Mouse (Mus musculus): ENCODE results near the gene Zfp771. TPM values are rescaled to one million over a fixed set of nuclear protein-coding genes. Genes with fewer than 3 reads are reported as not detected.

Zfp771 gene
- total RNA-seq, 1 experiment from 2014 or later = 0.57 TPM

GRCm38 (mm10) chr7:127273118-127273923 is 29.2 kb downstream of the Zfp771 start:
- no peak for ATAC-seq (replicated peaks; ENCODE audit: insufficient number of reproducible peaks, low FRiP score, low TSS enrichment, poor library complexity, severe bottlenecking)

GRCm38 (mm10) chr7:127273925-127274789 is 30.1 kb downstream of the Zfp771 start, which contains the start of gene Sephs2:
TSS of gene Sephs2 (minus strand) at chr7:127274055.
- ATAC-seq (replicated peaks; ENCODE audit: insufficient number of reproducible peaks, low FRiP score, low TSS enrichment, poor library complexity, severe bottlenecking) = peak; percentile 86

- ATAC-seq (replicated peaks; ENCODE audit: insufficient number of reproducible peaks, low FRiP score, low TSS enrichment, poor library complexity, severe bottlenecking) = no peak
Measured at GRCm38 (mm10) chr7:127276519-127276961, 32.5 kb downstream of the Zfp771 start.

GRCm38 (mm10) chr7:127278311-127278710 is 34.2 kb downstream of the Zfp771 start:
- peak; percentile 51; the same call in 1 of the 2 replicates for ATAC-seq (replicated peaks; ENCODE audit: insufficient number of reproducible peaks, low FRiP score, low TSS enrichment, poor library complexity, severe bottlenecking)

GRCm38 (mm10) chr7:127280092-127280491 is 36.0 kb downstream of the Zfp771 start:
- ATAC-seq (replicated peaks; ENCODE audit: insufficient number of reproducible peaks, low FRiP score, low TSS enrichment, poor library complexity, severe bottlenecking) = no peak

GRCm38 (mm10) chr7:127281114-127281513 is 37.0 kb downstream of the Zfp771 start:
- no peak for ATAC-seq (replicated peaks; ENCODE audit: insufficient number of reproducible peaks, low FRiP score, low TSS enrichment, poor library complexity, severe bottlenecking)

GRCm38 (mm10) chr7:127282190-127282589 is 38.1 kb downstream of the Zfp771 start:
- ATAC-seq (replicated peaks; ENCODE audit: insufficient number of reproducible peaks, low FRiP score, low TSS enrichment, poor library complexity, severe bottlenecking) = no peak

GRCm38 (mm10) chr7:127285154-127285553 is 41.1 kb downstream of the Zfp771 start:
- peak; percentile 60 for ATAC-seq (replicated peaks; ENCODE audit: insufficient number of reproducible peaks, low FRiP score, low TSS enrichment, poor library complexity, severe bottlenecking)

GRCm38 (mm10) chr7:127287940-127288339 is 43.9 kb downstream of the Zfp771 start:
- ATAC-seq (replicated peaks; ENCODE audit: insufficient number of reproducible peaks, low FRiP score, low TSS enrichment, poor library complexity, severe bottlenecking) = peak; percentile 84

- ATAC-seq (replicated peaks; ENCODE audit: insufficient number of reproducible peaks, low FRiP score, low TSS enrichment, poor library complexity, severe bottlenecking) = no peak
Measured at GRCm38 (mm10) chr7:127289306-127289705, 45.2 kb downstream of the Zfp771 start.

GRCm38 (mm10) chr7:127290142-127290541 is 46.1 kb downstream of the Zfp771 start:
- peak; percentile 61 for ATAC-seq (replicated peaks; ENCODE audit: insufficient number of reproducible peaks, low FRiP score, low TSS enrichment, poor library complexity, severe bottlenecking)

- ATAC-seq (replicated peaks; ENCODE audit: insufficient number of reproducible peaks, low FRiP score, low TSS enrichment, poor library complexity, severe bottlenecking) = peak; percentile 85
Measured at GRCm38 (mm10) chr7:127296098-127296497, 52.0 kb downstream of the Zfp771 start, which contains the start of gene Itgal. TSS of gene Itgal (plus strand) at chr7:127296260.

GRCm38 (mm10) chr7:127296786-127297555 is 52.9 kb downstream of the Zfp771 start:
- ATAC-seq (replicated peaks; ENCODE audit: insufficient number of reproducible peaks, low FRiP score, low TSS enrichment, poor library complexity, severe bottlenecking) = peak; percentile 49

GRCm38 (mm10) chr7:127297586-127298193 is 53.6 kb downstream of the Zfp771 start:
- no peak for ATAC-seq (replicated peaks; ENCODE audit: insufficient number of reproducible peaks, low FRiP score, low TSS enrichment, poor library complexity, severe bottlenecking)

Other genes with a start within 250 kb of the Zfp771 start
- gene Mvp, start 229.7 kb upstream of the Zfp771 start, total RNA-seq (2017) = 95.0 to 131 TPM (median 111 TPM) in 3 replicates
- gene Pagr1b, start 227.8 kb upstream of the Zfp771 start, total RNA-seq (2017) = 2.9 to 7.8 TPM (median 5.2 TPM) in 3 replicates
- gene Pagr1a, start 226.9 kb upstream of the Zfp771 start, total RNA-seq (2017) = 3.8 to 52.6 TPM (median 4.4 TPM) in 3 replicates
- gene Gm42742, start 223.2 kb upstream of the Zfp771 start, total RNA-seq (2017) = 6.4 to 36.5 TPM (median 36.3 TPM) in 3 replicates
- gene Prrt2, start 223.1 kb upstream of the Zfp771 start, total RNA-seq (2017) = not detected in 3 replicates
- gene Maz, start 217.2 kb upstream of the Zfp771 start, total RNA-seq (2017) = 16.7 to 36.3 TPM (median 30.1 TPM) in 3 replicates
- gene Kif22, start 201.8 kb upstream of the Zfp771 start, total RNA-seq (2017) = 0.85 to 3.7 TPM (median 0.97 TPM) in 3 replicates
- gene Zg16, start 156.9 kb upstream of the Zfp771 start, total RNA-seq (2017) = not detected in 3 replicates
- 34.3 to 52.4 TPM (median 39.3 TPM) in 3 replicates for gene AI467606, start 152.9 kb upstream of the Zfp771 start, total RNA-seq (2017)
- gene Qprt, start 122.0 kb upstream of the Zfp771 start, total RNA-seq (2017) = 5.1 to 16.1 TPM (median 9.1 TPM) in 3 replicates
- 1,218 to 1,278 TPM (median 1,233 TPM) in 3 replicates for gene Spn, start 106.5 kb upstream of the Zfp771 start, total RNA-seq (2017)
- gene Cd2bp2, start 48.2 kb upstream of the Zfp771 start, total RNA-seq (2017) = 48.7 to 89.2 TPM (median 59.8 TPM) in 3 replicates
- 52.5 to 106 TPM (median 85.1 TPM) in 3 replicates for gene Tbc1d10b, start 35.8 kb upstream of the Zfp771 start, total RNA-seq (2017)
- 8.7 to 33.8 TPM (median 15.4 TPM) in 3 replicates for gene Mylpf, start 35.4 kb upstream of the Zfp771 start, total RNA-seq (2017)
- gene Zfp553, start 11.2 kb upstream of the Zfp771 start, total RNA-seq (2017) = 3.9 to 9.8 TPM (median 5.7 TPM) in 3 replicates
- 117 to 359 TPM (median 130 TPM) in 3 replicates for gene Sept1, start 11.1 kb upstream of the Zfp771 start, total RNA-seq (2017)
- 9.6 to 13.3 TPM (median 9.9 TPM) in 3 replicates for gene Dctpp1, start 16.4 kb downstream of the Zfp771 start, total RNA-seq (2017)
- gene Sephs2, start 29.8 kb downstream of the Zfp771 start, total RNA-seq (2017) = 139 to 200 TPM (median 191 TPM) in 3 replicates
- gene Itgal, start 52.0 kb downstream of the Zfp771 start, total RNA-seq (2017) = 218 to 515 TPM (median 322 TPM) in 3 replicates
- gene Zfp768, start 101.3 kb downstream of the Zfp771 start, total RNA-seq (2017) = 1.8 to 3.4 TPM (median 2.9 TPM) in 3 replicates
- gene Zfp747, start 131.8 kb downstream of the Zfp771 start, total RNA-seq (2017) = 5.8 to 16.3 TPM (median 10.1 TPM) in 3 replicates
- gene 9130019O22Rik, start 142.9 kb downstream of the Zfp771 start, total RNA-seq (2017) = 0.95 to 4.5 TPM (median 2.6 TPM) in 3 replicates
- gene E430018J23Rik, start 149.4 kb downstream of the Zfp771 start, total RNA-seq (2017) = 2.1 to 2.3 TPM (median 2.2 TPM) in 3 replicates
- 7.7 to 12.5 TPM (median 10.0 TPM) in 3 replicates for gene Zfp764, start 162.5 kb downstream of the Zfp771 start, total RNA-seq (2017)
- 12.4 to 15.5 TPM (median 13.3 TPM) in 3 replicates for gene Zfp688, start 177.8 kb downstream of the Zfp771 start, total RNA-seq (2017)
- 1.4 to 2.8 TPM (median 1.9 TPM) in 3 replicates for gene Zfp689, start 204.9 kb downstream of the Zfp771 start, total RNA-seq (2017)
- 63.5 to 76.8 TPM (median 69.4 TPM) in 3 replicates for gene Prr14, start 215.3 kb downstream of the Zfp771 start, total RNA-seq (2017)
- gene Fbrs, start 234.9 kb downstream of the Zfp771 start, total RNA-seq (2017) = 27.9 to 55.8 TPM (median 33.5 TPM) in 3 replicates

Measured in monocyte, adult 5-6 weeks (primary cell).